Mouse (Mus musculus): ENCODE results near the gene Hivep3.
A peak's percentile ranks its signal among the peaks of the same experiment; 100 is the strongest.

Gene Hivep3

GRCm38 (mm10) chr4:119950181-119950580 lies 216.6 kb downstream of the Hivep3 start:
- DNase-seq, result peak; percentile 75

DNA sequence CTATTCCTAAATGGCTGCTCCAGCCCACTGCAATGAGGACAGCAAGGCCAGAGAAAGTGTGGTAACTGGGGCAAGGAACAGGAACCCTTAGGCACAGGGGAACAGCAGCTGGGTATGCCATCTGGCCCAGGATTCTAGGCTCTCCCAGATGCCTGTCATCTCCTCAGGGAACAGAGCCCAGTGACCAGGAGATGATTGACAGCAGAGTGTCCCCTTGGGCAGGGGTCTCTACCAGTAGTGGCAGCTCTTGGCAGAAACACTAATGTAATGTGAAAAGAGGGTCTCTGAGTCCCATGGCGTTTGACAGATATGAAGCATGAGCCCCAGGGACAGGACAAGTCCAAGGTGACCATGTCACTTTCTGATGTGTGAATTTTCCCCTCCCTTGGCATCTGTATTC lies 217.5 kb downstream of the Hivep3 start:
- DNase-seq, result no peak

GRCm38 (mm10) chr4:119955008-119955407 lies 221.4 kb downstream of the Hivep3 start:
- DNase-seq, result no peak

DNA sequence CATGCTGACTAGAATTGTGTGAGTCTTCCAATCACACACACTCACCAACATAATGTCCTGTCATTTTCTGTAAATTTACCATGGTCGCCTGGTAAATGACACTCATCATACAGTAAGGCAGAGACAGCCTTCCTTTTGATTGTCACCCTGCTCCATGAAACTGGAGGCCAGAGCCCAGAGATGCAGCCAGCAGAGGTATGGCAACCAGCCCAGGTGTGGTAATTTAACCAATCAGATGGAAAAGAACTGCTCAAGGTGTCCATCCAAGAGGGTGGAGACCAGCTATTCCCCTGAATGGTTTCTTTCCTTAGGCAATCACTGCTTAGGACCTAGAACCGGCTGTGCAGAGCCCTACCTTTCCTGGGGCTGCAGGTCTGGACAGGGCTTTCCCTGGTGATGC lies 224.4 kb downstream of the Hivep3 start:
- no peak for DNase-seq

- no peak for DNase-seq
Observed at GRCm38 (mm10) chr4:119959293-119959692, 225.7 kb downstream of the Hivep3 start.

GRCm38 (mm10) chr4:119959873-119960272 lies 226.3 kb downstream of the Hivep3 start:
- no peak for DNase-seq

DNA sequence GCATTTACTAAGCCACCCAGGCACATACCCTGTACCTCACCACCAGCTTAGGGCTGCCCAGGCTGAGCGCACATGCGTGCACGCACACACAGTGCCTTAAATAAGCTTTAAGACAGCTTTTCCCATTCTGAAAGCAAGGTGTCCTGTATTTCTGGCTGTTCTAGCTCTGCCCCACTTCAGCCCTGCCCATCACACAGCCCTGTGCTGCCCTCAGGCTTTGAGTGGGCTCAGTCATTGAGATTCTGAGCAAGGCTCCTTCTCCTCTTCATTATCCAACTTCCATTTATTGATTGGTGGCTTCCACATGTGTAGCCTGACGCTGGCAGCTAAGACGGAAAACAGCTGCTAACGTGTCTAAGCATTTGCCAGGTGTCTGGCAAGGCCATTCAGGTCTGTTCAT lies 226.9 kb downstream of the Hivep3 start:
- DNase-seq, result no peak

DNA sequence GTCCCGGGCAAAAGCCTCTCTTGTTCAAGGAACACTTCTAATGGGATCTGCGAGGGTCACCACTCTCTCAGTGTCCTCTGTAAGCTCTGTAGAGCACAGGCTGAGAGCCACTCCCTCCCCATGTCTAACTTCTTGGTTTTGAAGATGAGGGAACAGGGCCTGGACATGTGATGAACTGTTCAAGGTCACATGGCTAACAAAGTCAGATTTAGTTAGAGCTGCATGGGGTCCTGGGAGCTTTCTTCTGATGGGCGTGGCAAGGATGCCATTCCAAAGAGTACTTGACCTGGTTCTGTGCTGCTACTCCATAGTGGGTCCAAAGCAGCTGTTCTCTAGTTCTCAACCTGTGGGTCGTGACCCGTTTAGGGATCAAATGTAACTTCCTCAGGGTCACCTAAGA lies 227.6 kb downstream of the Hivep3 start:
- no peak for DNase-seq

DNA sequence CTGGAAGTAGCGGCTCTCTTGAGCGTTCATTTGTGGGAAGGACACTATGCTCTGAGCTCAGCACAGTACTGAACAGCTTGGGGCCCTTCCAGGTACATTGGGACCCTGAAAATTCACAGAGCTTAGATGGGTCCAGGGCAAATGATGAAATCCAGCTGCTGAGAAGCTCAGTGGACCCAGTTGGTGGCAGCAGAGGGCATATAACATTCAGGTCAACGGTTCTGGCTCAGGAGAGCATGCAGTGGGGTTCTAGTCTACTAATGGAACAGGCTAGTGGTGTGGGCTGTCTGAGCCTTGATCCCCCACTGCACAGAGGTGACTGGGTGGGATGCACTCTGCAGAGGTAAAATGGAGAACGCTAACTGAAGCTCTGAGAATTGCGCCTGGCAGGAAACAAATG lies 228.5 kb downstream of the Hivep3 start:
- no peak for DNase-seq

DNA sequence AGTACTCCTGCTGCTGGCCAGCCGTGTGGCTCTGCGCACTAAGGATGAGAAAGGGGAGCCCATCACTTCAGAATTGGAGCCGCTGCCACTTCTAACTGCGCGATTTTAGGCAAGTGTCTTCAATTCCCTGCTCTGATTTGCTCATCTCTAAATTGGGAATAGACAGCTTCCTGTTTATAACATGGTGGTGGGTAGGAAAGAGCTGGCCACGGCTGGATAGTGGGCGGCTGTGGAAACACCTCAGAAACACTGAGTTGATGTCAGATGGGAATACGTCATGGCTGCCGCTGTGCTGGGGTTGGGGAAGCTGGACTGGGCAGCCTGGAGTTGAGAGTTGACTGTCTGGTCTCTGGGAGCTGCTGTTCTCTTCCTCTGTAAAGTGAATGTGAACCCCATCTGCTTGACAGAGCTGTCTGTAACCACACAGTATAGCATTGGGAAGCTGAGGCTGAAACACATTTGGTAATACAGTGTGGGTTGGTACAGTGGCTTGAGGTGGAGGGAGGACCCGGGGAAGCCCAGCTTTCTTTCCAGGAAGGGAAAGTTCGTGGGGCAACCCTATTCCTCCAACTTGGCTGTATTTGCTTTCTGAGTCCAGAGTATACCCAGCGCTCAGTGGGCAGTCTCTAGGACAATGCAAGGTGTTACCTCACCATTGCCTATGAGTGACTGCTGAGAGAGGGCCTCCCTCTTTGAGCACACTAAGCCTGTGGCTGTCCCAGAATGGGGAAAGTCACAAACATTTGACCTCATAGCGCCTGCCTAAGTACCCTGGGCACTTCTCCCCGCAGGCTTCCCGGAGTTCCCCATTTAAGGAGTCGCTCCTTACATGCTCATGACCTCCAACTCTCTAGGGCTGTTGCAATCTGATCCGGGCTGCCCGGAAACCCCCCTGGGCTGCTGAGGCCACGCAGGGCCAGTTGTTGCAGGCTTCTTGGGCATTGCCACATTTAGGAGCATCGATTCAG lies 232.8 kb downstream of the Hivep3 start:
- no peak for DNase-seq

DNA sequence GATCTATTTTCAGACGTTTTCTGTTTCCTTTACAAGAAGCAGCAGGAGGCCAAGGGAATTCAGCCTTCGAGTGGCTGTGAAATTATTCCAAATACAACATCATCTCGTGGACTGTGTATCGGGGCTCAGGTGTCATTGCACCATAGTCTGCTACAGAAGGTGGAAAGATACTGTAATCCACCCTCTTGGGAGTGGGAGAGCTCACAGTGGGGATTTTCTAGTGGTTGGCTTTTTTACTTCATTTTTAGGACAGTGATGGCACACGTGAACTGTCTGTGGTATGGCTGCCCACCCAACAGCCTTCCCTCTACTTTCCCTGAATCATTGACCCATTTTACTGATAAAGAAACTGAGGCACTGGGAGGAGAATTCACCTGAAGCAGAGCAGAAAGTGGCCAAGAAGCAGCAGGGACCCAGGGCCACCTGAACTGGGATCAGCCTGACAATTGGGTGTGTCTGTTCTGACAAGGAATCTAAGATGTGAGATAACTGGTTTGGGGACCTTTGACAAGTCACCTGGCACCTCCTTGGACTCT lies 233.6 kb downstream of the Hivep3 start:
- no peak for DNase-seq

DNA sequence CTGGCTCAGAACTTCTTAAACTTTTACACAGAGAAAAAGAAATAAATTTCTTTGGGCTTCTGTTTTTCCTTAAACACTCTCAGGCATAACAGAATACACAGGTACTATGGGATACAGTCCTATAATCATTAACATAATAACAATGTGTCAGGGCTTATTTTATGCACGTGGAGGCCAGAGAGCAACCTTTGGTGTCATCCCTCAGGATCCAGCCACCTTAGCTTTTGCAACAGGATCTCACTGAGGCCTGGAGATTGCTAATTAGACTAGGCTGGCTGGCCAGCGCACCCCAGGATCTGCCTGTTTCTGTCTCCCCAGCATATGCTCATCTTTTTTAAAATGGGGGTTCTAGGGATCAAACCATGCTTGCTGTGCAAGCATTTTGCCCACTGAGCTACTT lies 234.1 kb downstream of the Hivep3 start:
- DNase-seq, result no peak

DNA sequence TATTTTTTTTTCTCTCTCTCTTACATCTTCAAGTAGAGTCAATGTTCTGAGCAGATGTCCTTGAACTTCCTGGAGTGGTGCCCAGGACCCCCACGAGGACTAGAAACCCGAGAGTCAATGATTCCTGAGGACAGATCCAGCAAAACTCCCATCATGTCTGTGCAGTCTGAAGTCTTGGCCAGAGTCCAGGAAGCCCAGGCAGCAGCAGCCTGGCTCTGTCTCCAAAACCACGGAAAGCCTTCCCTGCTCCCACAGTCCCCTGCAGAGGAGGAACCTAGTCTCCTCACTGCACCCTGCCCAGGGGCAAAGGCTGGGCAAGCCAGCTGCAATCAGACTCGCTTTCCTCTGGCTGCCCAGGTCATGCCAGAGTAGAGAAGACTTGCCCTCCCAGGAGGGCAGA lies 234.5 kb downstream of the Hivep3 start:
- DNase-seq, result peak; percentile 73

- no peak for DNase-seq
Observed at GRCm38 (mm10) chr4:119968887-119969286, 235.3 kb downstream of the Hivep3 start.

DNA sequence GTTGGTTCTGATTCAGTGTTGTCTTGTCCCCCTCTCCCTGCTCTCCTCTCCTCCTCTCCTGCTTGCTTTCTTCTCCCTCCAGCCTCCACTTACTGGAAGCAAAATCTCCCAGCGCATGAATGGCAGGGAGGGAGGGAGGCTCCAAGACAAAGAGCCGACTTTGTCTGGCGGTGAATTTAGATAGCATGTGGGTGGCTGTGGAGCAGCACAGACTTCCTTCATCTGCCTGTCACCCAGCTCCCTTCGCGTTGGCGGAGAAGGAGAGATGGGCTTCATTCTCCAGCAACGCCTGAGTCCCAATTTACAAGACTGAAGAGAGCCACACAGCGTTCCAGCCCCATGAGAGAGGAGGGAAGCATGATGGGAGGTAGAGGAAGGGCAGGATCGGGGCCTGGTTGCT lies 236.6 kb downstream of the Hivep3 start:
- no peak for DNase-seq

GRCm38 (mm10) chr4:119972375-119972774 lies 238.8 kb downstream of the Hivep3 start:
- peak; percentile 80 for DNase-seq

DNA sequence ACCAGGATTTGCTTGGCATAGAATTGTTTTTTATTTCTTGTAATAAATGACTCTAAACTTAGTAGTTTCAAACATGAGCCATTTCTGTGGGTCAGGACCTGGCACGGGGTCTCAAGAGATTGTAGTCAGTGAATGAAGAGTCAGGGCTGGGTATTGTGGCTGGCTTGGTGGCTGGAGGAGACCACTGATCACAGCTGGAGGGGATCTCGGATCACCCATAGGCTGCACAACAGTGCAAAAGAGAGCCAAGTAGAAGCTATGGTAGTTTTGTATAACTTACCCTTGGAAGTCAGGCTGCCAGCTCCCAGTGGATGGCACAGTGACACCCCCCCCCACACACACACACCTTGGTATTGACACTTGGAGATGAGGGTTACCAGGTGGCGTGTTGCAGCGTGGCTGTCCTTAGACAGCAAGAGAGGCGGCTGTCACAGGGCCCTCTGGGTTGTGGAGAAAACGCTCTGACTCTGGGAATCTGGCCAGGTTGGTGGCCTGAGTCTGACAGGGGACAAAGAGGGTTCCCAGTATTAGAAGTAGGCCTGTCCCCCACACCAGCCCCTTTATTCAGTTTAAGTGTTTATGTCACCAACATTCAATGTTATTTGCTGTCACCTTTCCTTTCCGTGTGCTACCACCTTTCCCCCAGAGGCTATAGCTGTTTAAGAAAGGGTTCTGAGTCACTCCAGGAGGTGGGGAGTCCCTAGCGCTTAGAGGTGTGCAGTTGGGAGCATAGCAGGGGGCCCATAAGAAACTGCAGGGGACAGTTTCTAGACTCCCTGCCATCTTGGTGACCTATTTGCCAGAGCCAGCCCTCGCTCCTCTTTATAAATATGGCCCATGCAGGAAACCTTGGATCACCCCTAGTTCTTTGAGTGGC lies 240.4 kb downstream of the Hivep3 start:
- no peak for DNase-seq

- DNase-seq, result no peak
Observed at GRCm38 (mm10) chr4:119975242-119975641, 241.7 kb downstream of the Hivep3 start.

GRCm38 (mm10) chr4:119975822-119976221 lies 242.2 kb downstream of the Hivep3 start:
- no peak for DNase-seq

GRCm38 (mm10) chr4:119976428-119977168 lies 243.0 kb downstream of the Hivep3 start:
- DNase-seq, result no peak

- DNase-seq, result no peak
Observed at GRCm38 (mm10) chr4:119977817-119978491, 244.4 kb downstream of the Hivep3 start.

GRCm38 (mm10) chr4:119979238-119979829 lies 245.8 kb downstream of the Hivep3 start:
- DNase-seq, result no peak

All from cerebellum, adult 11-12 months (tissue).